Mouse (Mus musculus): ENCODE data around the gene Stxbp4.

GRCm38 (mm10) chr11:90625174-90625573 lies 12.7 kb downstream of the Stxbp4 start:
- TF ChIP-seq TAL1 (IDR thresholded peaks at IDR 0.05; ENCODE audit: low read length) (no peak), SIN3A (IDR thresholded peaks at IDR 0.05; ENCODE audit: low read length) (no peak), MYC (IDR thresholded peaks at IDR 0.05; ENCODE audit: low read depth, low read length) (no peak), E2F4 (IDR thresholded peaks at IDR 0.05; ENCODE audit: borderline replicate concordance, low read depth, low read length) (no peak)

All from MEL (cell line).